Mouse (Mus musculus): ENCODE measurements around the gene Fscn2. TPM values are rescaled to one million over a fixed set of nuclear protein-coding genes. Genes with fewer than 3 reads are reported as not detected.

Gene Fscn2
- not detected for total RNA-seq (2023)

GRCm38 (mm10) chr11:120361295-120361694, at the start of gene Fscn2:
Gene Fscn2 (plus strand): TSS chr11:120361534.

GRCm38 (mm10) chr11:120347791-120348683, 13.3 kb upstream of the Fscn2 start, which contains the start of gene Actg1:
Gene Actg1 (minus strand): TSS chr11:120348542.

GRCm38 (mm10) chr11:120378611-120379540, 17.5 kb downstream of the Fscn2 start, which contains the start of gene Faap100:
Gene Faap100 (minus strand): TSS chr11:120378764.

Other genes with a start within 250 kb of the Fscn2 start
- 100 to 1,000 TPM; 102 to 104 TPM for gene Slc38a10, start 210.2 kb upstream of the Fscn2 start, total RNA-seq (2023)
- 1 to 10 TPM; 7.5 to 7.6 TPM for gene Bahcc1, start 128.6 kb upstream of the Fscn2 start, total RNA-seq (2023)
- 1,000 to 10,000 TPM; 2,824 to 3,098 TPM for gene Actg1, start 13.0 kb upstream of the Fscn2 start, total RNA-seq (2023)
- gene Faap100, start 17.2 kb downstream of the Fscn2 start, total RNA-seq (2023) = 10 to 100 TPM; 15.8 to 18.4 TPM
- gene Nploc4, start 76.2 kb downstream of the Fscn2 start, total RNA-seq (2023) = 10 to 100 TPM; 52.6 to 67.1 TPM
- gene Tspan10, start 81.1 kb downstream of the Fscn2 start, total RNA-seq (2023) = 10 to 100 TPM in 1 of 2 experiments, 1 to 10 TPM in 1; 1.9 to 17.2 TPM
- under 1 TPM in 1 of 2 experiments, not detected in 1; 0.36 TPM for gene Pde6g, start 92.0 kb downstream of the Fscn2 start, total RNA-seq (2023)
- gene Oxld1, start 96.5 kb downstream of the Fscn2 start, total RNA-seq (2023) = 1 to 10 TPM; 8.9 to 9.5 TPM
- 10 to 100 TPM; 11.6 to 12.6 TPM for gene Ccdc137, start 96.6 kb downstream of the Fscn2 start, total RNA-seq (2023)
- 10 to 100 TPM in 1 of 2 experiments, 1 to 10 TPM in 1; 7.8 to 11.3 TPM for gene Arl16, start 106.1 kb downstream of the Fscn2 start, total RNA-seq (2023)
- gene Mrpl12, start 123.1 kb downstream of the Fscn2 start, total RNA-seq (2023) = 10 to 100 TPM; 25.0 to 26.6 TPM
- gene Slc25a10, start 130.3 kb downstream of the Fscn2 start, total RNA-seq (2023) = 10 to 100 TPM; 11.1 to 14.2 TPM
- not detected for gene Gcgr, start 169.2 kb downstream of the Fscn2 start, total RNA-seq (2023)
- gene Mcrip1, start 188.2 kb downstream of the Fscn2 start, total RNA-seq (2023) = 10 to 100 TPM; 52.0 to 52.6 TPM
- not detected for gene Ppp1r27, start 189.6 kb downstream of the Fscn2 start, total RNA-seq (2023)
- 100 to 1,000 TPM; 348 to 375 TPM for gene P4hb, start 211.7 kb downstream of the Fscn2 start, total RNA-seq (2023)
- 100 to 1,000 TPM; 623 to 655 TPM for gene Arhgdia, start 220.1 kb downstream of the Fscn2 start, total RNA-seq (2023)
- 100 to 1,000 TPM in 1 of 2 experiments, 10 to 100 TPM in 1; 90.1 to 103 TPM for gene Alyref, start 236.8 kb downstream of the Fscn2 start, total RNA-seq (2023)
- 10 to 100 TPM; 55.8 to 56.4 TPM for gene Anapc11, start 236.9 kb downstream of the Fscn2 start, total RNA-seq (2023)
- gene Npb, start 246.9 kb downstream of the Fscn2 start, total RNA-seq (2023) = 1 to 10 TPM in 1 of 2 experiments, not detected in 1; 1.4 TPM